Mouse (Mus musculus): Measurements from ENCODE around the gene Acrbp. TPM values are rescaled to one million over a fixed set of nuclear protein-coding genes. Genes with fewer than 3 reads are reported as not detected.

Gene Acrbp
- polyA plus RNA-seq, 1 experiment, result 5.4 TPM

GRCm38 (mm10) chr6:125038666-125039065 is 10.8 kb upstream of the Acrbp start:
- Histone ChIP-seq H3K27ac (ENCODE audit: insufficient read depth, low read length) (peak overlapping the region; percentile 72; the same call in 1 of the 2 replicates), H3K4me1 (ENCODE audit: control insufficient read depth, insufficient read depth, low read length) (no peaks in the 10 kb centered on the region; the same call in none of the 2 replicates), H3K4me3 (ENCODE audit: insufficient read depth, low read length) (no peak overlapping the region)
- no peak for TF ChIP-seq CTCF (IDR thresholded peaks at IDR 0.05; ENCODE audit: borderline replicate concordance, insufficient read depth, low read length)
- 0 out of 2 replicates have a peak, but pooled peaks have one; percentile 2 for TF ChIP-seq POLR2A (IDR thresholded peaks at IDR 0.05; ENCODE audit: low read depth, low read length)

GRCm38 (mm10) chr6:125039131-125039530 is 10.4 kb upstream of the Acrbp start:
- TF ChIP-seq POLR2A (IDR thresholded peaks at IDR 0.05; ENCODE audit: low read depth, low read length), result no peak
- TF ChIP-seq CTCF (IDR thresholded peaks at IDR 0.05; ENCODE audit: borderline replicate concordance, insufficient read depth, low read length), result no peak
- Histone ChIP-seq H3K27ac (ENCODE audit: insufficient read depth, low read length) (peak overlapping the region; percentile 72), H3K4me3 (ENCODE audit: insufficient read depth, low read length) (peak overlapping the region; percentile 34), H3K4me1 (ENCODE audit: control insufficient read depth, insufficient read depth, low read length) (no peaks in the 10 kb centered on the region; the same call in none of the 2 replicates)

- H3K27ac ChIP-seq (ENCODE audit: insufficient read depth, low read length), result peak within 1 kb of the TSS; percentile 72
- TF ChIP-seq POLR2A (IDR thresholded peaks at IDR 0.05; ENCODE audit: low read depth, low read length), result peak; percentile 58
- TF ChIP-seq CTCF (IDR thresholded peaks at IDR 0.05; ENCODE audit: borderline replicate concordance, insufficient read depth, low read length), result no peak
- peak within 1 kb of the TSS; percentile 91 for H3K4me3 ChIP-seq (ENCODE audit: insufficient read depth, low read length)
- no peaks in the 10 kb centered on the region; the same call in none of the 2 replicates for H3K4me1 ChIP-seq (ENCODE audit: control insufficient read depth, insufficient read depth, low read length)
These were observed 9.8 kb upstream of the Acrbp start, which contains the start of gene Ing4 for GRCm38 (mm10) chr6:125039533-125040153. Gene Ing4, plus strand, starts transcription at chr6:125039760.

- Histone ChIP-seq H3K27ac (ENCODE audit: insufficient read depth, low read length) (no peak overlapping the region), H3K4me1 (ENCODE audit: control insufficient read depth, insufficient read depth, low read length) (no peaks in the 10 kb centered on the region; the same call in none of the 2 replicates), H3K4me3 (ENCODE audit: insufficient read depth, low read length) (peak overlapping the region; percentile 91)
- TF ChIP-seq CTCF (IDR thresholded peaks at IDR 0.05; ENCODE audit: borderline replicate concordance, insufficient read depth, low read length) (no peak), POLR2A (IDR thresholded peaks at IDR 0.05; ENCODE audit: low read depth, low read length) (no peak)
These were observed 9.3 kb upstream of the Acrbp start for GRCm38 (mm10) chr6:125040221-125040620.

GRCm38 (mm10) chr6:125041047-125041446 is 8.4 kb upstream of the Acrbp start:
- H3K4me1 ChIP-seq (ENCODE audit: control insufficient read depth, insufficient read depth, low read length), result no peaks in the 10 kb centered on the region; the same call in none of the 2 replicates
- H3K4me3 ChIP-seq (ENCODE audit: insufficient read depth, low read length), result no peak overlapping the region
- TF ChIP-seq POLR2A (IDR thresholded peaks at IDR 0.05; ENCODE audit: low read depth, low read length) (no peak), CTCF (IDR thresholded peaks at IDR 0.05; ENCODE audit: borderline replicate concordance, insufficient read depth, low read length) (no peak)
- H3K27ac ChIP-seq (ENCODE audit: insufficient read depth, low read length), result no peak overlapping the region

- Histone ChIP-seq H3K27ac (ENCODE audit: insufficient read depth, low read length) (no peak overlapping the region), H3K4me1 (ENCODE audit: control insufficient read depth, insufficient read depth, low read length) (no peaks in the 10 kb centered on the region; the same call in none of the 2 replicates), H3K4me3 (ENCODE audit: insufficient read depth, low read length) (no peak overlapping the region)
- TF ChIP-seq POLR2A (IDR thresholded peaks at IDR 0.05; ENCODE audit: low read depth, low read length) (no peak), CTCF (IDR thresholded peaks at IDR 0.05; ENCODE audit: borderline replicate concordance, insufficient read depth, low read length) (no peak)
These were observed 7.4 kb upstream of the Acrbp start for GRCm38 (mm10) chr6:125042081-125042480.

GRCm38 (mm10) chr6:125046691-125047090 is 2.8 kb upstream of the Acrbp start:
- Histone ChIP-seq H3K4me3 (ENCODE audit: insufficient read depth, low read length) (no peak overlapping the region), H3K4me1 (ENCODE audit: control insufficient read depth, insufficient read depth, low read length) (no peaks in the 10 kb centered on the region), H3K27ac (ENCODE audit: insufficient read depth, low read length) (no peak overlapping the region)
- TF ChIP-seq CTCF (IDR thresholded peaks at IDR 0.05; ENCODE audit: borderline replicate concordance, insufficient read depth, low read length) (peak; percentile 55; the same call in 1 of the 2 replicates), POLR2A (IDR thresholded peaks at IDR 0.05; ENCODE audit: low read depth, low read length) (no peak)

- Histone ChIP-seq H3K4me3 (ENCODE audit: insufficient read depth, low read length) (no peak overlapping the region), H3K4me1 (ENCODE audit: control insufficient read depth, insufficient read depth, low read length) (no peaks in the 10 kb centered on the region), H3K27ac (ENCODE audit: insufficient read depth, low read length) (no peak overlapping the region)
- TF ChIP-seq CTCF (IDR thresholded peaks at IDR 0.05; ENCODE audit: borderline replicate concordance, insufficient read depth, low read length), result no peak
- no peak for TF ChIP-seq POLR2A (IDR thresholded peaks at IDR 0.05; ENCODE audit: low read depth, low read length)
These were observed 1.7 kb downstream of the Acrbp start for GRCm38 (mm10) chr6:125051237-125051636.

GRCm38 (mm10) chr6:125061493-125061892 is 12.0 kb downstream of the Acrbp start:
- no peak for TF ChIP-seq CTCF (IDR thresholded peaks at IDR 0.05; ENCODE audit: borderline replicate concordance, insufficient read depth, low read length)
- no peak for TF ChIP-seq POLR2A (IDR thresholded peaks at IDR 0.05; ENCODE audit: low read depth, low read length)
- Histone ChIP-seq H3K27ac (ENCODE audit: insufficient read depth, low read length) (no peak overlapping the region), H3K4me1 (ENCODE audit: control insufficient read depth, insufficient read depth, low read length) (no peaks in the 10 kb centered on the region), H3K4me3 (ENCODE audit: insufficient read depth, low read length) (no peak overlapping the region)

- Histone ChIP-seq H3K4me1 (ENCODE audit: control insufficient read depth, insufficient read depth, low read length) (no peaks in the 10 kb centered on the region), H3K4me3 (ENCODE audit: insufficient read depth, low read length) (no peak overlapping the region), H3K27ac (ENCODE audit: insufficient read depth, low read length) (no peak overlapping the region)
- no peak for TF ChIP-seq POLR2A (IDR thresholded peaks at IDR 0.05; ENCODE audit: low read depth, low read length)
These were observed 13.0 kb downstream of the Acrbp start for GRCm38 (mm10) chr6:125062511-125062910.

Measured in embryonic fibroblast, embryonic 13.5 days (primary cell).